Mouse (Mus musculus): Measurements from ENCODE around the gene Gse1.

GRCm38 (mm10) chr8:120278009-120278408 is 49.8 kb downstream of the Gse1 start:
- TF ChIP-seq EP300 (IDR thresholded peaks at IDR 0.05; ENCODE audit: insufficient read depth, low read depth, low read length) (no peak), CTCF (IDR thresholded peaks at IDR 0.05) (no peak)

Measured in heart, adult 2 months (tissue).